Mouse (Mus musculus): Measurements from ENCODE around the gene Nipsnap1. TPM values are rescaled to one million over a fixed set of nuclear protein-coding genes. Genes with fewer than 3 reads are reported as not detected.

Nipsnap1 gene
- polyA plus RNA-seq, 1 experiment from 2014 or later: 57.0 TPM

DNA sequence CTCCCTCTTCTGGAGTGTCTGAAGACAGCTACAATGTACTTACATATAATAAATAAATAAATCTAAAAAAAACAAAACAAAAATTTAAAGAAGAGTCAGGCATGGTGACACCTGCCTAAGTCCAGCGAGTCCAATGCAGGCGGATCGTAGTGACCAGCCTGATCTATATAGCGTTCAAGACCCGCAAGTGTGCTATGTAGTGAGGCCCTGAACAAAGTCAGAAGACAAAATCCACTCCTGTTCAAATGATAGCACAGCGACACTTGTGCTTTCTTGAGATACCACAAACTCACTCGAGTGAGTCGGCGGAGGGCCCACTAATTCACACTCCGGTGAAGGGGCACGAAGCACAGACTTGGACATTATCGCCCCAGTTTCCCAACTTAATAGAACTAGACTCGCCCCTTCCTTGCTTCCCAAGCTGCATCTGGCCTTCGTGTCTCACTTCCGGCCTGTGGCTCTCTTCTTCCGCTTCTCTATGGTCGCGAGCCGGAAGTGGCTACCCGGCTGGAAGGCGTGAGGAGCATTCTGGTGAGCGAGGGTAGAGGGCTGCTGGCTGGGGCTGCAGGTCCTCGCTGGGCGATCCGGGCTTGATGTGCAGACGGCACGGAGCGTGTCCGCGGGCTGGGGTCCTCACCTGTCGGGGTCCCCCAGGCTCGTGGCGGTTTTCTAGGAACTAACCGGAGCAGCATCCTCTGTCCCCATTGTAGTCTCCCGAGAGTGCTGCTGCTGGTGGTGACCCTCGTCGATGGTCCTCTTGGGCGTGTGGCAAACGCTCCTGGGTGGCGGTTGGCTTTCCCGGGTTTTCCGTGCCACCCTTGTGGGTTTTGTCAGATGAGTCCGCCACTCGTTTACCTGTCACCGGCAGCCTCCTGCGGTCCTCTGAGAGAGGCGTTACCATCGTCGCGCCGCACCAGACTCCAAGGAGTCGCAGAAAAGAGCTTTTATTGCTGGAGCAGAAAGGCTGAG lies 21.4 kb downstream of the Nipsnap1 start, which contains the start of gene Thoc5:
TSS of gene Thoc5 (plus strand) at position 473 of the 969 bp plus-strand sequence.
- H3K27ac ChIP-seq (ENCODE audit: low read length): peak within 1 kb of the TSS; percentile 75
- H3K4me1 ChIP-seq (ENCODE audit: control insufficient read depth, insufficient read depth, low read length): peaks cover 5% of the 10 kb centered on the region
- H3K9me3 ChIP-seq (replicated peaks; ENCODE audit: control insufficient read depth, low read length): no peaks in the 10 kb centered on the region
- ATAC-seq (ENCODE audit: insufficient read depth, low FRiP score): peak; percentile 91
- peak within 1 kb of the TSS; percentile 84 for H3K9ac ChIP-seq (ENCODE audit: low read length)
- H3K27me3 ChIP-seq (ENCODE audit: control insufficient read depth, insufficient read depth, low read length): no peaks in the 10 kb centered on the region
- peak within 1 kb of the TSS; percentile 65 for H3K4me2 ChIP-seq (ENCODE audit: low read depth, low read length)
- WGBS: 3% methylated on average over 52 of the region's 52 CpGs
- H3K4me3 ChIP-seq (replicated peaks; ENCODE audit: low read length): peak within 1 kb of the TSS; percentile 86
- peaks cover 3% of the 10 kb centered on the region; the same call in 1 of the 2 replicates for H3K36me3 ChIP-seq (ENCODE audit: control insufficient read depth, insufficient read depth, low read length)

DNA sequence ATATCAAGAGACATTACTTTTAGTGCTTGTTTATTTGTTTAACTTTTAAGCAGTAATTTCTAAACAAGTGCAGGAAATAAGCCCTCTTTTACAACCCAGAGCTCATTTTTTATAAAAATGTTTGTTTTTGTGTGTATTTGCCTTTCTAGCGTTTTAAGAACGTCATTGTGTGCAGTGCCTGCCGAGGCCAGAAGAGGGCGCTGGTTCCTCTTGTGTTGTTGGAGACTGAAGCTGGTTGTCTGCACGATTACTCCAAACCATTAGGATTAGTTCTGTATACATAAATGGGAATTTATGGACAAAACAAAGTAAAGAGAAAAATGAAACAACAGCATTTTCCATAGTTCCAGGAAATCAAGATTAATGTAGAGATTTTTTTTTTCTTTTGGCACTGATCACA lies 26.7 kb downstream of the Nipsnap1 start:
- Histone ChIP-seq H3K27ac (ENCODE audit: low read length) (no peak overlapping the region), H3K4me2 (ENCODE audit: low read depth, low read length) (no peak overlapping the region), H3K4me1 (ENCODE audit: control insufficient read depth, insufficient read depth, low read length) (peaks cover 5% of the 10 kb centered on the region), H3K27me3 (ENCODE audit: control insufficient read depth, insufficient read depth, low read length) (no peaks in the 10 kb centered on the region), H3K4me3 (replicated peaks; ENCODE audit: low read length) (no peak overlapping the region), H3K9me3 (replicated peaks; ENCODE audit: control insufficient read depth, low read length) (no peaks in the 10 kb centered on the region), H3K36me3 (ENCODE audit: control insufficient read depth, insufficient read depth, low read length) (peaks cover 10% of the 10 kb centered on the region; the same call in 1 of the 2 replicates), H3K9ac (ENCODE audit: low read length) (no peak overlapping the region)
- 66% methylated on average over 5 of the region's 5 CpGs for WGBS
- no peak for ATAC-seq (ENCODE audit: insufficient read depth, low FRiP score)

DNA sequence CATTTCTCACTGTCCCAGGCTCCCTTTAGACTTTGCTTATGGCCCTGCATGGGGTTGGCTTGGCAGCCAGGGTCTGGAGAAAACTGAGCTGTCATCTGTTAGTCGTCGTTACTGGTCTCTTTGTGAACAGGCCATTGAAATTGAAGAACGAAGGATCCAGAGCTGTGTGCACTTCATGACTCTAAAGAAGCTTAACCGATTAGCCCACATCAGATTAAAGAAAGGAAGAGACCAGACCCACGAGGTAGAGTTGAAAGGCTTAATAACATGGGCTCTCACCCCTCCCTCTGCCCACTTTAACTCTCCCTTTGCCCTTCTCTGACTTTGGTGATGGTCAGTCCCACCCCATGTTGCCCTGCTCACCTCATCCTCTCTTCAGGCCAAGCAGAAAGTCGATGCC lies 28.2 kb downstream of the Nipsnap1 start:
- 88% methylated on average over 6 of the region's 6 CpGs for WGBS
- Histone ChIP-seq H3K4me3 (replicated peaks; ENCODE audit: low read length) (no peak overlapping the region), H3K4me2 (ENCODE audit: low read depth, low read length) (no peak overlapping the region), H3K27ac (ENCODE audit: low read length) (no peak overlapping the region), H3K9ac (ENCODE audit: low read length) (no peak overlapping the region), H3K4me1 (ENCODE audit: control insufficient read depth, insufficient read depth, low read length) (no peaks in the 10 kb centered on the region), H3K27me3 (ENCODE audit: control insufficient read depth, insufficient read depth, low read length) (no peaks in the 10 kb centered on the region), H3K36me3 (ENCODE audit: control insufficient read depth, insufficient read depth, low read length) (peaks cover 10% of the 10 kb centered on the region; the same call in 1 of the 2 replicates), H3K9me3 (replicated peaks; ENCODE audit: control insufficient read depth, low read length) (no peaks in the 10 kb centered on the region)
- ATAC-seq (ENCODE audit: insufficient read depth, low FRiP score): no peak

DNA sequence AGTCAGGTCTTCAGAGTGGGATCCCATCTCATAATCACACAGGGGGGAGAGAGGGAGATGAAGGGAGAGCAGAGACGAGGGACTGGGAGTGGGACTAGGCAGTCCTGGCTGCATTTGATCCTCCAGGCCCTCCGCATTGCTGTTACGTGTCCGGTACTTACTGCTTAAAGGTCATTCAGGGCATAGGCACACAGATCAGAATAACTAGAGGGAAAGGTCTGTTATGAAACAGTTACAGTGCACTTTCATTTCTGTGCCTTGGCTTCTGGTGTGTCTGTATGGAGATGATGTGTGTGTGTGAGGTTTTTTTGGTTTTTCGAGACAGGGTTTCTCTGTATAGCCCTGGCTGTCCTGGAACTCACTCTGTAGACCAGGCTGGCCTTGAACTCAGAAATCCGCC lies 32.5 kb downstream of the Nipsnap1 start:
- no peak for ATAC-seq (ENCODE audit: insufficient read depth, low FRiP score)
- Histone ChIP-seq H3K4me1 (ENCODE audit: control insufficient read depth, insufficient read depth, low read length) (no peaks in the 10 kb centered on the region), H3K4me3 (replicated peaks; ENCODE audit: low read length) (no peak overlapping the region), H3K4me2 (ENCODE audit: low read depth, low read length) (no peak overlapping the region), H3K27ac (ENCODE audit: low read length) (no peak overlapping the region), H3K9ac (ENCODE audit: low read length) (no peak overlapping the region), H3K36me3 (ENCODE audit: control insufficient read depth, insufficient read depth, low read length) (peaks cover 7% of the 10 kb centered on the region; the same call in 1 of the 2 replicates), H3K27me3 (ENCODE audit: control insufficient read depth, insufficient read depth, low read length) (no peaks in the 10 kb centered on the region), H3K9me3 (replicated peaks; ENCODE audit: control insufficient read depth, low read length) (no peaks in the 10 kb centered on the region)
- WGBS: 93% methylated on average over 6 of the region's 6 CpGs

DNA sequence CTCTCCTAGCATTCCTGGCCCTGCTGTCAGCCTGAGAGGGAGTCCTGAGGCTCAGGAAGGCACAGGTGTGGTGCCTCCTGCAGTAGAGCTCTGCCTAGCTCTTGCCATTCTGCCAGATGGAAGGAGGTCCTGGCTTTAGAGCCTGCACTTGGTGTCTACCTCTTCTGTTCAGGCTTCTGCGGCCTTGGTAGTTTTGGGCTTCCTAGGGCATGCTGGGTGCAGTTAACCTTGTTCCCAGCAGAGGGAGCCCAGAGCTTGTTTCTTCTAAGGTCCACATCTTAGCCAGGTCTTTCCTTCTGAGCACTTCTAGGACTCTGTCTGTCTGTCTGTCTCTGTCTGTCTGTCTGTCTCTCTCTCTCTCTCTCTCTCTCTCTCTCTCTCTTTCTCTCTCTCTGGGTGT lies 42.3 kb downstream of the Nipsnap1 start:
- peaks cover 13% of the 10 kb centered on the region for H3K36me3 ChIP-seq (ENCODE audit: control insufficient read depth, insufficient read depth, low read length)
- no peaks in the 10 kb centered on the region for H3K9me3 ChIP-seq (replicated peaks; ENCODE audit: control insufficient read depth, low read length)
- no peak overlapping the region for H3K4me3 ChIP-seq (replicated peaks; ENCODE audit: low read length)
- no peak overlapping the region for H3K9ac ChIP-seq (ENCODE audit: low read length)
- H3K4me2 ChIP-seq (ENCODE audit: low read depth, low read length): no peak overlapping the region
- H3K27me3 ChIP-seq (ENCODE audit: control insufficient read depth, insufficient read depth, low read length): no peaks in the 10 kb centered on the region
- no peaks in the 10 kb centered on the region for H3K4me1 ChIP-seq (ENCODE audit: control insufficient read depth, insufficient read depth, low read length)
- H3K27ac ChIP-seq (ENCODE audit: low read length): no peak overlapping the region
- ATAC-seq (ENCODE audit: insufficient read depth, low FRiP score): no peak
- 19% methylated on average over 1 of the region's 1 CpGs for WGBS

DNA sequence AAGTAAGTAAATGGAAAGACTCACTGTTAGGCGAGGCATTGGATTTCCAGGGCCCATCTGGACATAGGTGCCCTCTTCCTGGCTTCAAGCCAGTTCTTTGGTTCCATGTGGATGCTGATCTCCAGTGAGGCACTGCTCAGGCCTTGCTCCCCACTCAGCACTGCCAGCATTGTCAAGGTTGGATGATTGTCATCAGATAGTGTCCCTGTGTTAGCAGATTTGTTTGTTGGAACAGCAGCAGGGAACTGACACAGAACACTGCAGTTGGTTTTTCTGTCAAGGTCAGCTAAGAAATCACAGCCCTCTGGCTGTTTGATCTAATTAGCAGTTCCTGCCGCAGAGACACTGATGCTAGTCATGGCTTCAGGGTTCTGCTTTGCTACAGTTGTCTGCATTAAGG lies 47.5 kb downstream of the Nipsnap1 start:
- no peaks in the 10 kb centered on the region for H3K4me1 ChIP-seq (ENCODE audit: control insufficient read depth, insufficient read depth, low read length)
- H3K36me3 ChIP-seq (ENCODE audit: control insufficient read depth, insufficient read depth, low read length): peaks cover 16% of the 10 kb centered on the region
- no peaks in the 10 kb centered on the region for H3K27me3 ChIP-seq (ENCODE audit: control insufficient read depth, insufficient read depth, low read length)
- WGBS: 82% methylated on average over 2 of the region's 2 CpGs
- no peak overlapping the region for H3K9ac ChIP-seq (ENCODE audit: low read length)
- no peak overlapping the region for H3K4me3 ChIP-seq (replicated peaks; ENCODE audit: low read length)
- no peak for ATAC-seq (ENCODE audit: insufficient read depth, low FRiP score)
- H3K27ac ChIP-seq (ENCODE audit: low read length): no peak overlapping the region
- no peak overlapping the region for H3K4me2 ChIP-seq (ENCODE audit: low read depth, low read length)
- H3K9me3 ChIP-seq (replicated peaks; ENCODE audit: control insufficient read depth, low read length): no peaks in the 10 kb centered on the region

DNA sequence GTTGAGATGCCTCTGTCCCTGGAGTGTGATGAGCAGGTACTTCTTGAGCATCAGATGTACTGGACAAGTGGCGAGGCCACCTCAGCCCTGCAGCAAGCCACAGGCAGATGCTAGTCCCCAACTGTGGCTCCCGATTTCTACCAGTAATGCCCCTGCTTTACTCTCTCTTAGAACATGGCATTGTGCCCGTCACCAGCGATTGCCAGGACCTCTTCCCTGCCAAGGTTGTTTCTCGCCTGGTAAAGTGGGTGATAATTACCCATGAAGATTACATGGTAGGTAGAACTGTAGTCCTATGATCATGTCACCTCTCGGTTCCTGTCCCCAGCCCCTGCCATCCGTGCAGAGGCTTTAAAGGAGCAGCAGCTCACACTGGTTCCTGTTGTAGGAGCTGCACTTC lies 48.0 kb downstream of the Nipsnap1 start:
- Histone ChIP-seq H3K36me3 (ENCODE audit: control insufficient read depth, insufficient read depth, low read length) (peaks cover 16% of the 10 kb centered on the region), H3K4me3 (replicated peaks; ENCODE audit: low read length) (no peak overlapping the region), H3K27me3 (ENCODE audit: control insufficient read depth, insufficient read depth, low read length) (no peaks in the 10 kb centered on the region), H3K27ac (ENCODE audit: low read length) (no peak overlapping the region), H3K9me3 (replicated peaks; ENCODE audit: control insufficient read depth, low read length) (no peaks in the 10 kb centered on the region), H3K9ac (ENCODE audit: low read length) (no peak overlapping the region), H3K4me2 (ENCODE audit: low read depth, low read length) (no peak overlapping the region), H3K4me1 (ENCODE audit: control insufficient read depth, insufficient read depth, low read length) (no peaks in the 10 kb centered on the region)
- WGBS: 86% methylated on average over 7 of the region's 7 CpGs
- ATAC-seq (ENCODE audit: insufficient read depth, low FRiP score): no peak

DNA sequence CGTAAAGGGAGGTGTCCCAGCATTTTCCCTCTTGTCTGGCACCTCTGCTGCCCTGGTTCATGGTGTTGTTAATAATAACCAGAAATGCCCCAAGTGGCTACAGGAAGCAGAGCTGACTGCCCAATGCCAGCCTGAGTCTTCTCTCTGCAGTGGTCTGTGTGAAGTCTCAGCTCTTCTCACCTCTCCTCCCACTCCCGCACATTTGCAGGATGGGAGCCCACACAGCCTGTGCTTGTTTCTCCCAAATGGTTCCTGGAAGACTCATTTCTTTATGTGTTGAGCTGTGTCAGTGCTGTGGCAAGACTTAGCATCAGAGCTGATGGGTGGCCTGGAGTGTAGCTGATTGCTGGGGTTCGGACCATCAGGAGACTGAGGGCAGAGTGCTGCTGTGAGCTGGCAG lies 53.5 kb downstream of the Nipsnap1 start:
- H3K36me3 ChIP-seq (ENCODE audit: control insufficient read depth, insufficient read depth, low read length): 0 out of 2 replicates have a peak, but pooled peaks cover 8% of the 10 kb centered on the region
- 82% methylated on average over 3 of the region's 3 CpGs for WGBS

DNA sequence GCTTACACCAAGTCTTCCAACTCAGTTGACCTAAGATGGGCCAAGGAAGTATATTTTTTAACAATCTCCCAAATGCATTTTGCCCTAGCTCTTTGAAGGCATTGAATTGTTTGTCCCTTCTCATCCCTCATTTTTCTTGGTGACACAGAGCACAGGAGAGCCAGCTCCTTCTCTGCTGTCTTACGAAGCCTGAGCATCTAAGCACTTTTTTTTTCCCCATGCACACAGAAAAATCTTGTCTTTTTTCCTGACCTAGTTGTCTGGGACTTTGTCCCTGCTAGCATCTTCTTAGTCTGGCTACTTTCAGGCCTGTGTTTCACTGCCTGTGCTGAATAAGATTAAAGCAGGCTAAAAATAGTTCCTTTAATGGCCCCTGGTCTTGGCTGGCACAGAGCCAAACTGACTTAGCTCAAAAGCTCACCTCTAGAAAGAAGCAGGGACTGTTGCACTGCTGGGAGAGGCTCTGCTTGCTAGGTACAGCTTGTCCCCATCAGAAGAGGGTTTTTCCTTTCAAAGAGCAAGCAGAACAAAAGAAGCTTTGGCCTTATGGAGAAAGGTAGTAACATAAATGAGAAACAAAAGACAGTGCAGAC lies 57.4 kb downstream of the Nipsnap1 start:
- Histone ChIP-seq H3K27me3 (ENCODE audit: control insufficient read depth, insufficient read depth, low read length) (no peaks in the 10 kb centered on the region), H3K4me1 (ENCODE audit: control insufficient read depth, insufficient read depth, low read length) (peaks cover 11% of the 10 kb centered on the region; the same call in 1 of the 2 replicates), H3K36me3 (ENCODE audit: control insufficient read depth, insufficient read depth, low read length) (no peaks in the 10 kb centered on the region), H3K4me2 (ENCODE audit: low read depth, low read length) (no peak overlapping the region), H3K27ac (ENCODE audit: low read length) (peak overlapping the region; percentile 7; the same call in 1 of the 2 replicates), H3K4me3 (replicated peaks; ENCODE audit: low read length) (no peak overlapping the region), H3K9ac (ENCODE audit: low read length) (no peak overlapping the region), H3K9me3 (replicated peaks; ENCODE audit: control insufficient read depth, low read length) (no peaks in the 10 kb centered on the region)
- WGBS: 49% methylated on average over 1 of the region's 1 CpGs
- peak; percentile 58; the same call in 1 of the 2 replicates for ATAC-seq (ENCODE audit: insufficient read depth, low FRiP score)

More for the DNA sequence above, 53.5 kb downstream of the Nipsnap1 start:
- no peak overlapping the region for H3K9ac ChIP-seq (ENCODE audit: low read length)
- no peak overlapping the region for H3K27ac ChIP-seq (ENCODE audit: low read length)
- H3K9me3 ChIP-seq (replicated peaks; ENCODE audit: control insufficient read depth, low read length): no peaks in the 10 kb centered on the region
- H3K4me3 ChIP-seq (replicated peaks; ENCODE audit: low read length): no peak overlapping the region
- no peaks in the 10 kb centered on the region for H3K27me3 ChIP-seq (ENCODE audit: control insufficient read depth, insufficient read depth, low read length)
- peaks cover 11% of the 10 kb centered on the region; the same call in 1 of the 2 replicates for H3K4me1 ChIP-seq (ENCODE audit: control insufficient read depth, insufficient read depth, low read length)
- no peak overlapping the region for H3K4me2 ChIP-seq (ENCODE audit: low read depth, low read length)
- no peak for ATAC-seq (ENCODE audit: insufficient read depth, low FRiP score)
